Mouse (Mus musculus) embryonic fibroblast, embryonic 13.5 days (primary cell): ENCODE results near the gene Abhd8.
A peak's percentile ranks its signal among the peaks of the same experiment; 100 is the strongest.

Experiments used
- CTCF ChIP-seq: IDR thresholded peaks from 2 replicates; pipeline ENCODE4 v1.5.1; 2011; ENCODE audit warnings: mild to moderate bottlenecking, control low read depth, low read length, moderate library complexity, borderline replicate concordance; ENCODE audit not compliant: insufficient read depth
- POLR2A ChIP-seq: IDR thresholded peaks from 2 replicates; pipeline ENCODE4 v1.6.1; 2011; ENCODE audit warnings: low read depth, mild to moderate bottlenecking, control low read depth, low read length, moderate library complexity

DNA sequence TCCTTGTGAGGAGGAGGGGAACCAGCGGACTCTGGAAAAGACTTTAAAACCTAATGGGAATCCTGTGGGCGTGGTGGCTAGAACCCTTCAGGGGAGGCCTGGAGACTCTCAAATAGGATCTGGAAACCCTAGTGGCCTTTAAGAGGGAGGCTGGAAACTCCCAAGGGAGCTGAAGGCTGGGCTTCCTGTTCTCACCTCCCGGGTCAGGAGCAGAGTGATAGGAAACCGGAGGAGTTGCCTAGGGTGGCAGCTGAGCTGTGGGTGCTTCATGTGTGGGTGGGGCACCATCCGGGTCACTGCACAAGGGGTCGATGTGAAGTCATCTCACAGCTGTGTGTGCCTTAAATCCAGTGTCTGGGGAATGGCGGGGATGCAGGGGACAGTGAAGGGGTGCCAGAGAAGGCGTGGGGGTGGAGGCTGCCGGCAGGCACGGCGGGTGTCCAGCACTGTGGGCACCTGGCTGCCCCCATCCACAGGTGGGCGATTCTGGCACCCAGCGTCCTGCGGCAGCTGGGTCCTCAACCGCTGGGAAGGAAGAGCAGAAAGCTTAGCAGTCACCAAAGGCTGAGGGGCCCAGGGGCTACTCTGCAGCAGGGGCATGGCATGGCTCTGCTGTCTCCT, 34.5 kb upstream of the Abhd8 start:
- TF ChIP-seq POLR2A (0 out of 2 replicates have a peak, but pooled peaks have one; percentile 13), CTCF (no peak)
